Comparison of ENCODE assay signal across 16 mouse cellular contexts in the genomic region with DNA sequence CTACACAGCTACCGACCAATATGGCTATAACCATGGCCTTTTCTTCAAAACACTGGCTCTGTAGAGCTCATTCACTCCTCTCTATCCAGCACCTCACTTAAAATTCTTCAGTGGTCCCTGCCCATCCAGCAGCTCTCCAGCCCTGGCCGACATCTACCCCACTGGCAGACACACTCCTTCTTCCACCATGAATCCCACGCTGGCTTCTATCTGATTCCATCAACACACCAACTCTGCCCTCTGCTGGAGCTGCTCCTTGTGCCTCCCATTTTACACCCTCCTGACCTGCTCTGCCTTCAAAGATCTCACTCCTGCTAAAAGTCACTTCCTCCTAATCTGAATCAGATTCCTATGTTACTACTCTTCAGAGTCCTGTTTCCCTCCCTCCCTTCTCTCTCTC. TPM values are rescaled to one million over a fixed set of nuclear protein-coding genes. Genes with fewer than 3 reads are reported as not detected.
DNase-seq lines count a peak whose midpoint lies in the region; ATAC-seq and TF ChIP-seq lines count a peak whose summit lies in the region.
"Had no signal": no experiment of that assay in that cellular context is flagged by ENCODE, and none has a peak within 500 bp of the region (broad histone marks: within the 10 kb centered on the region; RNA-seq: fewer than 3 reads in every experiment).

No protein-coding gene starts in this region.

- no peaks in the 10 kb centered on the region for H3K9me3 ChIP-seq in forebrain, embryonic 14.5 days (replicated peaks; ENCODE audit: control insufficient read depth, low read length)
- H3K9me3 ChIP-seq in forebrain, embryonic 10.5 days = no peaks in the 10 kb centered on the region
- H3K9me3 ChIP-seq in kidney, postnatal 0 days (replicated peaks; ENCODE audit: low read length) = no peaks in the 10 kb centered on the region
- no peaks in the 10 kb centered on the region for H3K9me3 ChIP-seq in kidney, embryonic 15.5 days (replicated peaks)
- no peaks in the 10 kb centered on the region for H3K9me3 ChIP-seq in midbrain, embryonic 14.5 days (ENCODE audit: control insufficient read depth, low read length)
- no peaks in the 10 kb centered on the region for H3K9me3 ChIP-seq in midbrain, embryonic 16.5 days (replicated peaks; ENCODE audit: control insufficient read depth, low read length, poor library complexity, severe bottlenecking)
- H3K9me3 ChIP-seq: limb, embryonic 13.5 days had no signal

- no peak for TF ChIP-seq POLR2A in cortical plate, adult 2 months (IDR thresholded peaks at IDR 0.05; ENCODE audit: extremely low read depth, insufficient read depth, low read length)

- WGBS in forebrain, embryonic 14.5 days = 64% methylated on average over 3 of the region's 3 CpGs
- WGBS in forebrain, embryonic 10.5 days = 85% methylated on average over 3 of the region's 3 CpGs
- 80% methylated on average over 3 of the region's 3 CpGs for WGBS in kidney, postnatal 0 days
- 76% methylated on average over 3 of the region's 3 CpGs for WGBS in kidney, embryonic 15.5 days
- WGBS in midbrain, embryonic 14.5 days = 81% methylated on average over 3 of the region's 3 CpGs
- 76% methylated on average over 3 of the region's 3 CpGs for WGBS in midbrain, embryonic 16.5 days

- H3K4me2 ChIP-seq in forebrain, embryonic 14.5 days (ENCODE audit: low read length) = no peak overlapping the region
- H3K4me2 ChIP-seq in kidney, postnatal 0 days (ENCODE audit: low read length) = no peak overlapping the region
- H3K4me2 ChIP-seq in kidney, embryonic 15.5 days = no peak overlapping the region
- H3K4me2 ChIP-seq in midbrain, embryonic 14.5 days (ENCODE audit: low read length) = no peak overlapping the region
- H3K4me2 ChIP-seq in midbrain, embryonic 16.5 days (ENCODE audit: low read length) = no peak overlapping the region
- H3K4me2 ChIP-seq: limb, embryonic 13.5 days had no signal

- H3K4me3 ChIP-seq in forebrain, embryonic 14.5 days (ENCODE audit: low read depth, low read length) = no peak overlapping the region
- H3K4me3 ChIP-seq in forebrain, embryonic 10.5 days = no peak overlapping the region
- H3K4me3 ChIP-seq in kidney, postnatal 0 days (replicated peaks; ENCODE audit: low read depth, low read length) = no peak overlapping the region
- H3K4me3 ChIP-seq in kidney, embryonic 15.5 days (replicated peaks) = no peak overlapping the region
- no peak overlapping the region for H3K4me3 ChIP-seq in midbrain, embryonic 14.5 days (replicated peaks; ENCODE audit: low read depth, low read length)
- H3K4me3 ChIP-seq in midbrain, embryonic 16.5 days (ENCODE audit: low read depth, low read length) = no peak overlapping the region
- no peak overlapping the region for H3K4me3 ChIP-seq in cortical plate, adult 2 months (ENCODE audit: insufficient read depth, low read length)
- H3K4me3 ChIP-seq: erythroblast, embryonic 14.5 days; limb, embryonic 13.5 days had no signal

- H3K36me3 ChIP-seq in forebrain, embryonic 14.5 days (ENCODE audit: control insufficient read depth, insufficient read depth, low read length) = peaks cover 88% of the 10 kb centered on the region
- H3K36me3 ChIP-seq in forebrain, embryonic 10.5 days (replicated peaks) = peaks cover 92% of the 10 kb centered on the region
- H3K36me3 ChIP-seq in kidney, postnatal 0 days (ENCODE audit: insufficient read depth, low read length) = peaks cover 73% of the 10 kb centered on the region
- peaks cover 92% of the 10 kb centered on the region for H3K36me3 ChIP-seq in kidney, embryonic 15.5 days
- peaks cover 86% of the 10 kb centered on the region for H3K36me3 ChIP-seq in midbrain, embryonic 14.5 days (ENCODE audit: control insufficient read depth, insufficient read depth, low read length)
- H3K36me3 ChIP-seq in midbrain, embryonic 16.5 days (ENCODE audit: control insufficient read depth, insufficient read depth, low read length) = peaks cover 35% of the 10 kb centered on the region

- H3K9ac ChIP-seq in forebrain, embryonic 14.5 days (ENCODE audit: low read length) = no peak overlapping the region
- no peak overlapping the region for H3K9ac ChIP-seq in kidney, postnatal 0 days (ENCODE audit: low read depth, low read length)
- no peak overlapping the region for H3K9ac ChIP-seq in kidney, embryonic 15.5 days
- H3K9ac ChIP-seq in midbrain, embryonic 14.5 days (replicated peaks; ENCODE audit: low read length) = no peak overlapping the region
- H3K9ac ChIP-seq in midbrain, embryonic 16.5 days (ENCODE audit: low read depth, low read length) = no peak overlapping the region
- H3K9ac ChIP-seq: limb, embryonic 13.5 days had no signal

- no peak overlapping the region for H3K27ac ChIP-seq in forebrain, embryonic 14.5 days (ENCODE audit: low read depth, low read length)
- H3K27ac ChIP-seq in forebrain, embryonic 10.5 days = no peak overlapping the region
- H3K27ac ChIP-seq in kidney, postnatal 0 days = no peak overlapping the region
- H3K27ac ChIP-seq in kidney, embryonic 15.5 days = no peak overlapping the region
- H3K27ac ChIP-seq in midbrain, embryonic 14.5 days (replicated peaks; ENCODE audit: low read depth, low read length) = no peak overlapping the region
- no peak overlapping the region for H3K27ac ChIP-seq in midbrain, embryonic 16.5 days (ENCODE audit: low read length)
- no peak overlapping the region for H3K27ac ChIP-seq in cortical plate, adult 2 months (ENCODE audit: insufficient read depth, low read length)
- H3K27ac ChIP-seq: limb, embryonic 13.5 days had no signal

- peak; percentile 35; the same call in 1 of the 2 replicates for TF ChIP-seq CTCF in kidney, postnatal 0 days (IDR thresholded peaks at IDR 0.05; ENCODE audit: low read depth)
- TF ChIP-seq CTCF in cortical plate, adult 2 months (IDR thresholded peaks at IDR 0.05; ENCODE audit: extremely low read depth, insufficient read depth, low read length) = peak; percentile 48

- ATAC-seq in forebrain, embryonic 14.5 days = no peak
- no peak for ATAC-seq in kidney, postnatal 0 days (replicated peaks; ENCODE audit: low FRiP score, low read depth)
- no peak for ATAC-seq in kidney, embryonic 15.5 days (replicated peaks; ENCODE audit: low FRiP score)
- ATAC-seq in midbrain, embryonic 14.5 days (ENCODE audit: low FRiP score, low TSS enrichment) = no peak
- ATAC-seq in midbrain, embryonic 16.5 days = no peak
- ATAC-seq: CD4-positive, CD25-positive, alpha-beta regulatory T cell, adult 4 months; inflammation-experienced regulatory T-cells, adult 6 months had no signal

- H3K27me3 ChIP-seq in forebrain, embryonic 14.5 days (replicated peaks; ENCODE audit: control insufficient read depth, insufficient read depth, low read length) = no peaks in the 10 kb centered on the region
- no peaks in the 10 kb centered on the region for H3K27me3 ChIP-seq in forebrain, embryonic 10.5 days (ENCODE audit: poor library complexity, severe bottlenecking)
- no peaks in the 10 kb centered on the region for H3K27me3 ChIP-seq in kidney, postnatal 0 days (ENCODE audit: insufficient read depth, low read length)
- no peaks in the 10 kb centered on the region for H3K27me3 ChIP-seq in kidney, embryonic 15.5 days
- no peaks in the 10 kb centered on the region for H3K27me3 ChIP-seq in midbrain, embryonic 14.5 days (ENCODE audit: control insufficient read depth, insufficient read depth, low read length)
- no peaks in the 10 kb centered on the region for H3K27me3 ChIP-seq in midbrain, embryonic 16.5 days (ENCODE audit: control insufficient read depth, insufficient read depth, low read depth, low read length)
- H3K27me3 ChIP-seq: limb, embryonic 13.5 days had no signal

- DNase-seq in forebrain, embryonic 14.5 days (ENCODE audit: low spot score) = peak; percentile 30
- DNase-seq in forebrain, embryonic 10.5 days (ENCODE audit: extremely low spot score, low spot score) = no peak
- no peak for DNase-seq in kidney, postnatal 0 days (ENCODE audit: low spot score)
- peak; percentile 56 for DNase-seq in midbrain, embryonic 14.5 days
- no peak for DNase-seq in thymus, postnatal 0 days (ENCODE audit: low spot score)
- DNase-seq: adrenal gland, postnatal 36 days; kidney, postnatal 4 days; lung, postnatal 36 days; right cerebral cortex, postnatal 4 days had no signal

- no peaks in the 10 kb centered on the region for H3K4me1 ChIP-seq in forebrain, embryonic 14.5 days (ENCODE audit: control insufficient read depth, insufficient read depth, low read length)
- no peaks in the 10 kb centered on the region for H3K4me1 ChIP-seq in forebrain, embryonic 10.5 days
- H3K4me1 ChIP-seq in kidney, postnatal 0 days (replicated peaks; ENCODE audit: insufficient read depth, low read length) = no peaks in the 10 kb centered on the region
- no peaks in the 10 kb centered on the region for H3K4me1 ChIP-seq in kidney, embryonic 15.5 days
- no peaks in the 10 kb centered on the region for H3K4me1 ChIP-seq in midbrain, embryonic 14.5 days (ENCODE audit: control insufficient read depth, insufficient read depth, low read length)
- H3K4me1 ChIP-seq in midbrain, embryonic 16.5 days (ENCODE audit: control insufficient read depth, insufficient read depth, low read length) = no peaks in the 10 kb centered on the region
- 0 out of 2 replicates have a peak, but pooled peaks cover 3% of the 10 kb centered on the region for H3K4me1 ChIP-seq in cortical plate, adult 2 months (ENCODE audit: control insufficient read depth, insufficient read depth, low read length)
- H3K4me1 ChIP-seq: limb, embryonic 13.5 days had no signal

RNA-seq across cellular contexts. Expression of a gene that starts 28.8 kb away (rescaled TPM):
- polyA plus RNA-seq in forebrain, embryonic 14.5 days (2014; fragmentation: Nextera tagmentation; extraction: Ambion mirVana) = 55.8 and 60.2 TPM in 2 replicates
- polyA plus RNA-seq in forebrain, embryonic 10.5 days (2016; fragmentation: Nextera tagmentation; extraction: Ambion mirVana) = 36.7 and 39.1 TPM in 2 replicates
- polyA plus RNA-seq in kidney, postnatal 0 days (2015; fragmentation: Nextera tagmentation; extraction: Ambion mirVana) = 65.8 and 71.7 TPM in 2 replicates
- polyA plus RNA-seq in kidney, embryonic 15.5 days (2015; fragmentation: Nextera tagmentation; extraction: Ambion mirVana) = 45.4 and 49.3 TPM in 2 replicates
- polyA plus RNA-seq in midbrain, embryonic 14.5 days (2014; fragmentation: Nextera tagmentation; extraction: Ambion mirVana) = 65.0 and 81.6 TPM in 2 replicates
- polyA plus RNA-seq in midbrain, embryonic 16.5 days (2015; fragmentation: Nextera tagmentation; extraction: Ambion mirVana) = 61.2 and 67.5 TPM in 2 replicates
- 110 and 115 TPM in 2 replicates for polyA plus RNA-seq in cortical plate, adult 2 months (2012; rRNA removed)
- 39.7 and 49.6 TPM in 2 replicates for polyA plus RNA-seq in thymus, postnatal 0 days (2015; fragmentation: Nextera tagmentation; extraction: Ambion mirVana)

RNA-seq across cellular contexts. Expression of a gene that starts 53.0 kb away (rescaled TPM):
- 165 and 171 TPM in 2 replicates for polyA plus RNA-seq in forebrain, embryonic 14.5 days (2014; fragmentation: Nextera tagmentation; extraction: Ambion mirVana)
- 192 and 193 TPM in 2 replicates for polyA plus RNA-seq in forebrain, embryonic 10.5 days (2016; fragmentation: Nextera tagmentation; extraction: Ambion mirVana)
- 106 TPM in 2 replicates for polyA plus RNA-seq in kidney, postnatal 0 days (2015; fragmentation: Nextera tagmentation; extraction: Ambion mirVana)
- polyA plus RNA-seq in kidney, embryonic 15.5 days (2015; fragmentation: Nextera tagmentation; extraction: Ambion mirVana) = 120 and 137 TPM in 2 replicates
- 99.1 and 120 TPM in 2 replicates for polyA plus RNA-seq in midbrain, embryonic 14.5 days (2014; fragmentation: Nextera tagmentation; extraction: Ambion mirVana)
- polyA plus RNA-seq in midbrain, embryonic 16.5 days (2015; fragmentation: Nextera tagmentation; extraction: Ambion mirVana) = 84.7 and 85.7 TPM in 2 replicates
- 31.1 and 32.1 TPM in 2 replicates for polyA plus RNA-seq in cortical plate, adult 2 months (2012; rRNA removed)
- 183 and 192 TPM in 2 replicates for polyA plus RNA-seq in thymus, postnatal 0 days (2015; fragmentation: Nextera tagmentation; extraction: Ambion mirVana)

RNA-seq across cellular contexts. Expression of a gene that starts 53.2 kb away (rescaled TPM):
- polyA plus RNA-seq in forebrain, embryonic 14.5 days (2014; fragmentation: Nextera tagmentation; extraction: Ambion mirVana) = 9.8 and 13.4 TPM in 2 replicates
- 13.5 and 14.4 TPM in 2 replicates for polyA plus RNA-seq in forebrain, embryonic 10.5 days (2016; fragmentation: Nextera tagmentation; extraction: Ambion mirVana)
- 5.8 and 6.1 TPM in 2 replicates for polyA plus RNA-seq in kidney, postnatal 0 days (2015; fragmentation: Nextera tagmentation; extraction: Ambion mirVana)
- polyA plus RNA-seq in kidney, embryonic 15.5 days (2015; fragmentation: Nextera tagmentation; extraction: Ambion mirVana) = 12.8 and 13.0 TPM in 2 replicates
- polyA plus RNA-seq in midbrain, embryonic 14.5 days (2014; fragmentation: Nextera tagmentation; extraction: Ambion mirVana) = 11.9 and 16.3 TPM in 2 replicates
- 18.0 and 18.3 TPM in 2 replicates for polyA plus RNA-seq in midbrain, embryonic 16.5 days (2015; fragmentation: Nextera tagmentation; extraction: Ambion mirVana)
- 61.4 and 65.9 TPM in 2 replicates for polyA plus RNA-seq in cortical plate, adult 2 months (2012; rRNA removed)
- polyA plus RNA-seq in thymus, postnatal 0 days (2015; fragmentation: Nextera tagmentation; extraction: Ambion mirVana) = 8.2 and 10.2 TPM in 2 replicates

Comparison
In these comparisons a context has a peak if more than half of its experiments do, and no peak if none do; other contexts are left out.
1. DNase-seq: peak in forebrain, embryonic 14.5 days (single experiment) and midbrain, embryonic 14.5 days (single experiment); none in forebrain, embryonic 10.5 days (single experiment), kidney, postnatal 0 days (single experiment) and thymus, postnatal 0 days (single experiment).